Mouse (Mus musculus) kidney, embryonic 14.5 days (tissue): Measurements from ENCODE around the gene Mblac1. TPM values are rescaled to one million over a fixed set of nuclear protein-coding genes. Genes with fewer than 3 reads are reported as not detected.

ENCODE experiments used
- ATAC-seq: fragments of 200-750 bp; cut with Nextera tagmentation; 2 replicates; pipeline ENCODE4 v1.8.0; 2017; ENCODE audit warnings: moderate number of reproducible peaks, mild to moderate bottlenecking, moderate TSS enrichment, moderate library complexity; ENCODE audit not compliant: low FRiP score, low TSS enrichment
- H3K27ac ChIP-seq: fragments of 300-500 bp; sonication (generic); 2 replicates; pipeline ENCODE4 v1.5.1; 2014; ENCODE audit warnings: low read depth, mild to moderate bottlenecking, low read length, moderate library complexity, mixed read lengths
- H3K27me3 ChIP-seq: fragments of 300-500 bp; sonication (generic); 2 replicates; pipeline ENCODE4 v1.6.1; 2014; ENCODE audit warnings: mild to moderate bottlenecking, low read length; ENCODE audit not compliant: control insufficient read depth, insufficient read depth
- H3K36me3 ChIP-seq: fragments of 300-500 bp; sonication (generic); 2 replicates; pipeline ENCODE4 v1.6.1; 2014; ENCODE audit warnings: low read length, mixed read lengths; ENCODE audit not compliant: control insufficient read depth, insufficient read depth
- H3K4me1 ChIP-seq: fragments of 300-500 bp; sonication (generic); 2 replicates; pipeline ENCODE4 v1.6.1; 2014; ENCODE audit warnings: low read length, mixed read lengths; ENCODE audit not compliant: control insufficient read depth, insufficient read depth
- H3K4me2 ChIP-seq: fragments of 300-500 bp; sonication (generic); replicated peaks from 2 replicates; pipeline ENCODE4 v1.6.1; 2014; ENCODE audit warnings: low read depth, mild to moderate bottlenecking, low read length
- H3K4me3 ChIP-seq: fragments of 300-500 bp; sonication (generic); 2 replicates; pipeline ENCODE4 v1.5.1; 2014; ENCODE audit warnings: mild to moderate bottlenecking, low read length
- H3K9ac ChIP-seq: fragments of 300-500 bp; sonication (generic); 2 replicates; pipeline ENCODE4 v1.6.1; 2014; ENCODE audit warnings: low read depth, mild to moderate bottlenecking, low read length, moderate library complexity
- H3K9me3 ChIP-seq: fragments of 300-500 bp; sonication (generic); 2 replicates; pipeline ENCODE4 v1.6.1; 2016; ENCODE audit warnings: low read length; ENCODE audit not compliant: control insufficient read depth
- WGBS: fragments of 180-500 bp; shearing (Covaris S2); extraction: QIAGEN DNeasy Blood & Tissue Kit; methylation state at CpG from one replicate; pipeline ENCODE4 v1.1.7; 2014; 5-methylcytosine and 5-hydroxymethylcytosine counted together
- polyA plus RNA-seq: library from polyadenylated mRNA; unstranded; fragments of >200 nt; fragmentation: Nextera tagmentation; extraction: Ambion mirVana; gene quantifications from 2 replicates; pipeline ENCODE4 v1.2.1, GENCODE M21; 2014

Mblac1 gene
- 9.7 and 10.2 TPM in 2 replicates for polyA plus RNA-seq

- 8% methylated on average over 54 of the region's 54 CpGs for WGBS
- no peaks in the 10 kb centered on the region for H3K9me3 ChIP-seq
- H3K36me3 ChIP-seq: peaks cover 19% of the 10 kb centered on the region; the same call in 1 of the 2 replicates
- H3K27me3 ChIP-seq: no peaks in the 10 kb centered on the region
- H3K4me1 ChIP-seq: 0 out of 2 replicates have a peak, but pooled peaks cover 4% of the 10 kb centered on the region
- H3K4me2 ChIP-seq: peak within 1 kb of the TSS; percentile 97
- peak within 1 kb of the TSS; percentile 80 for H3K9ac ChIP-seq
- ATAC-seq: peak; percentile 80
- H3K27ac ChIP-seq: peak within 1 kb of the TSS; percentile 90
- H3K4me3 ChIP-seq: peak within 1 kb of the TSS; percentile 75
These were observed at the start of gene Mblac1 for GRCm38 (mm10) chr5:138193771-138194727. Mblac1 (plus strand) TSS chr5:138194314.

DNA sequence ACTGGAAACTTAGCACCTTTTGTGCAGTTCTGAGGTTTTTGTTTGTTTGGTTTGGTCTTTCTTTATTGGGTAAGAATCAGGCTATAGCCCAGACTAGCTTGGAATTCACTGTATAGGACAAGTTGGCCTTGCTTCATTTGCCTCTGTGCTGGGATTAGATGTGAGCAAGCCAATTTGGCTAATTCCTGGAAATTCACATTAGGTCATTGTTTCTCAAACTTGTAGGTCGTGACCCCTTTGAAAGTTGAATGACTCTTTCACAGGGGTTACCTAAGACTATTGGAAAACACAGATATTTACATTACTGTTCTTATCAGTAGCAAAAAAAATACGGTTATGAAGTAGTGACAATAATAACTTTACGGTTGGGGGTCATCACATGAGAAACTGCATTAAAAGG, 39.7 kb upstream of the Mblac1 start:
- H3K4me1 ChIP-seq: no peaks in the 10 kb centered on the region
- H3K4me3 ChIP-seq: peak overlapping the region; percentile 63; the same call in 1 of the 2 replicates
- peaks cover 25% of the 10 kb centered on the region for H3K36me3 ChIP-seq
- peak overlapping the region; percentile 70 for H3K4me2 ChIP-seq
- no peaks in the 10 kb centered on the region for H3K9me3 ChIP-seq
- H3K27ac ChIP-seq: no peak overlapping the region
- ATAC-seq: no peak
- H3K9ac ChIP-seq: peak overlapping the region; percentile 81; the same call in 1 of the 2 replicates
- 80% methylated on average over 3 of the region's 3 CpGs for WGBS
- H3K27me3 ChIP-seq: no peaks in the 10 kb centered on the region

DNA sequence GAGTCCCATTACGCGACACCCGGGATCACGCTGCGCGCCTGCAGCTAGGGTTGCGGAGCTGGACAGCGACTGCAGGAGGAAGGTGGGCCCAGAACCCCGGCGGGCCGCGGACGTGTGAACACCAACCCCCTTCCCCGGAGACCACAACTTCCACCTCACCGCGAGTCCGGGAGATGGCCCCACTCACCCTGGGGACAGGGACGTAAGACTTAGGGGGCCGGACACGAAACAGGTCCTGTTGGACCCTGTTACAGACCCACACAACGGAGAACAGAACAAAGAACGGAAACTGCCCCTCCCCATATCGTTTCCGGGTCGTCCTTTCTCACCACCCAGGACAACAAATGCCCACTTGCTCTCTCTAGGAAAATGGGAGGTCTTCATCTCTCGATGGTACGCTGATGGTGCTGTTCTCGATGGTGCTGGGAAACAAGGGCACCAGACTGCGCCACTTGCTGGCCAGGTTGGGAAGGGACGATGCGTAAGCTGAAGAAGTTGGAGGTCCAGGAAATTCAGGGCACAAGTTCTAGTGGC, 38.6 kb upstream of the Mblac1 start, which contains the start of gene Zfp113:
Zfp113 (minus strand) TSS at position 302 of the 534 bp plus-strand sequence.
- no peaks in the 10 kb centered on the region for H3K9me3 ChIP-seq
- H3K4me1 ChIP-seq: no peaks in the 10 kb centered on the region
- H3K27ac ChIP-seq: peak within 1 kb of the TSS; percentile 83
- H3K4me2 ChIP-seq: peak within 1 kb of the TSS; percentile 70
- no peaks in the 10 kb centered on the region for H3K27me3 ChIP-seq
- peak; percentile 96 for ATAC-seq
- WGBS: under 1% methylated on average over 31 of the region's 31 CpGs
- peak within 1 kb of the TSS; percentile 63 for H3K4me3 ChIP-seq
- H3K9ac ChIP-seq: peak within 1 kb of the TSS; percentile 81
- H3K36me3 ChIP-seq: peaks cover 21% of the 10 kb centered on the region

DNA sequence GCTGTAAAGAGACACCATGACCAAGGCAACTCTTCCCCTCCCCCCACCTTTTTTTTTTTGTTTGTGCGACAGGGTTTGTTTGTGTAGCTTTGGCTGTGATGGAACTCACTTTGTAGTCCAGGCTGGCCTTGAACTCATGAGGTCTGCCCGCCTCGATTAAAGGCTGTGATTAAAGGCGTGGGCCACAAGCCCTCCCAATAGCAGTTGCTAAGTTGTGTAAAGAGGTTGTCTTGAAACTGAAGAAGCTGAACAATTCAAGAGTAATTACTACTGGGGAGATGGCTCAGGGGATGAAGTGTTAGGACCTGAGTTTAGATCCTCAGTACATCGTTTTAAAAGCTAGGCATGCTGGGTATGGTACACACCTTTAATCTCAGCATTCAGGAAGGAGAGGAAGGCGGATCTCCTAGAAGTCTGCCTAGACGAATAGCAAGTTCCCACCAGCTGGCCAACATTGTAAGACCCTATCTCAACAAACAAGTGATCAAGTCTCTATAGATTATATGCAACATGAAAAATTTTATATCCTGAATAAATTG, 33.8 kb upstream of the Mblac1 start:
- H3K9me3 ChIP-seq: no peaks in the 10 kb centered on the region
- H3K4me3 ChIP-seq: peak overlapping the region; percentile 84; the same call in 1 of the 2 replicates
- peaks cover 28% of the 10 kb centered on the region for H3K36me3 ChIP-seq
- ATAC-seq: no peak
- no peak overlapping the region for H3K27ac ChIP-seq
- H3K4me1 ChIP-seq: peaks cover 11% of the 10 kb centered on the region; the same call in 1 of the 2 replicates
- 63% methylated on average over 7 of the region's 7 CpGs for WGBS
- no peaks in the 10 kb centered on the region for H3K27me3 ChIP-seq
- peak overlapping the region; percentile 71 for H3K4me2 ChIP-seq
- H3K9ac ChIP-seq: peak overlapping the region; percentile 89; the same call in 1 of the 2 replicates

GRCm38 (mm10) chr5:138160842-138161665, 33.1 kb upstream of the Mblac1 start, which contains the start of gene Cops6:
Cops6 (plus strand) TSS chr5:138161071.
- peak within 1 kb of the TSS; percentile 89 for H3K9ac ChIP-seq
- peak within 1 kb of the TSS; percentile 71 for H3K4me2 ChIP-seq
- under 1% methylated on average over 42 of the region's 42 CpGs for WGBS
- no peaks in the 10 kb centered on the region for H3K9me3 ChIP-seq
- ATAC-seq: peak; percentile 94
- peak within 1 kb of the TSS; percentile 84 for H3K4me3 ChIP-seq
- peaks cover 11% of the 10 kb centered on the region; the same call in 1 of the 2 replicates for H3K4me1 ChIP-seq
- H3K27me3 ChIP-seq: no peaks in the 10 kb centered on the region
- peak within 1 kb of the TSS; percentile 25; the same call in 1 of the 2 replicates for H3K27ac ChIP-seq
- peaks cover 36% of the 10 kb centered on the region for H3K36me3 ChIP-seq

GRCm38 (mm10) chr5:138163046-138163445, 31.1 kb upstream of the Mblac1 start:
- no peak overlapping the region for H3K9ac ChIP-seq
- no peak overlapping the region for H3K4me3 ChIP-seq
- 66% methylated on average over 6 of the region's 6 CpGs for WGBS

DNA sequence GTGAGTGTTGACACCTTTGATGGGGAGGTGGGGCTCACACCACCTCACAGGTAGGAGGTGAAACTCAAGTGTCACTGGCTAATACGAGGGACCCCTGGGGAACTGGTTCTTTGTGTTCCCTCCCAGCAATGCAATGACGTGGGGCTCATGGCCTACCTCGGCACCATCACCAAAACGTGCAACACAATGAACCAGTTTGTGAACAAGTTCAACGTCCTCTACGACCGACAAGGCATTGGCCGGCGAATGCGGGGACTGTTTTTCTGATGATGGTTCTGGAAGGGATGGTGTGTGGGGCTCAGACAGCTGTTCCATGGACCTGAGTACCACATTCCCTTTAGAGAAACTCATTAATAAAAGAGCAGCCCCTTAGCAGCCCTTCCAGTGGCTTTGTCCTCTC, 30.5 kb upstream of the Mblac1 start:
- no peaks in the 10 kb centered on the region for H3K9me3 ChIP-seq
- no peak overlapping the region for H3K9ac ChIP-seq
- H3K27me3 ChIP-seq: no peaks in the 10 kb centered on the region
- no peak overlapping the region for H3K27ac ChIP-seq
- H3K4me2 ChIP-seq: no peak overlapping the region
- peaks cover 61% of the 10 kb centered on the region for H3K36me3 ChIP-seq
- H3K4me1 ChIP-seq: peaks cover 11% of the 10 kb centered on the region; the same call in 1 of the 2 replicates
- no peak overlapping the region for H3K4me3 ChIP-seq
- ATAC-seq: no peak
- 72% methylated on average over 10 of the region's 10 CpGs for WGBS

More at GRCm38 (mm10) chr5:138163046-138163445, 31.1 kb upstream of the Mblac1 start:
- Histone ChIP-seq H3K4me1 (peaks cover 11% of the 10 kb centered on the region; the same call in 1 of the 2 replicates), H3K27ac (no peak overlapping the region), H3K27me3 (no peaks in the 10 kb centered on the region), H3K9me3 (no peaks in the 10 kb centered on the region), H3K36me3 (peaks cover 55% of the 10 kb centered on the region), H3K4me2 (no peak overlapping the region)
- no peak for ATAC-seq

DNA sequence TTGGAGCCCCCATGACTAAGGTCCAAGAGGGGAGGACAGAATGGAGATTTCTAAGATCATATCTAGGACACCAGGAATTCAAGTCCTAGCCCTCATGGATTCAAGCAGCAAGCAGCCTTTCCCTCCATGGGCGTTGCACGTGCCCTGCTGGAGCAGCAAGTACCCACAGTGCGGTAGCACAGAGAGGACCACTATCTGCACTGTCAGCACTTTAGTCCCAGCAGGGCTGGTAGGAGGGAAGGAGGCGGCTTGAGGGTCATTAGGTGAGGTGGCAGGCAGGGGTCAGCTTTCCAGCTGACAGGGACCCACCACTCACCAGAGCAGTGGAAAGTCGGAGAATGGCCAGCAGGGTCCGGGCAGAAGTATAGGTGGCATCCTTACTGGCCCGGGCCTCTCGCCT, 28.5 kb upstream of the Mblac1 start:
- Histone ChIP-seq H3K9me3 (no peaks in the 10 kb centered on the region), H3K4me2 (no peak overlapping the region), H3K27me3 (no peaks in the 10 kb centered on the region), H3K27ac (no peak overlapping the region), H3K4me3 (no peak overlapping the region), H3K9ac (no peak overlapping the region), H3K4me1 (peaks cover 19% of the 10 kb centered on the region), H3K36me3 (peaks cover 74% of the 10 kb centered on the region)
- ATAC-seq: no peak
- WGBS: 68% methylated on average over 8 of the region's 8 CpGs
